Mouse (Mus musculus) heart, adult 11 months (tissue): ENCODE measurements at regions not wholly inside any gene's neighbourhood (a gene's known extent, or its start where the extent isn't known, plus 50 kb on each side); places are given as distances from the start of the nearest gene placed in this dataset.
A peak's percentile ranks its signal among the peaks of the same experiment; 100 is the strongest.

Experiments
- DNase-seq: peaks from one replicate; pipeline ENCODE4 v3.0.0; 2022

GRCm38 (mm10) chr2:123655551-123655950 lies 434.2 kb upstream of the Sema6d start:
- no peak for DNase-seq

DNA sequence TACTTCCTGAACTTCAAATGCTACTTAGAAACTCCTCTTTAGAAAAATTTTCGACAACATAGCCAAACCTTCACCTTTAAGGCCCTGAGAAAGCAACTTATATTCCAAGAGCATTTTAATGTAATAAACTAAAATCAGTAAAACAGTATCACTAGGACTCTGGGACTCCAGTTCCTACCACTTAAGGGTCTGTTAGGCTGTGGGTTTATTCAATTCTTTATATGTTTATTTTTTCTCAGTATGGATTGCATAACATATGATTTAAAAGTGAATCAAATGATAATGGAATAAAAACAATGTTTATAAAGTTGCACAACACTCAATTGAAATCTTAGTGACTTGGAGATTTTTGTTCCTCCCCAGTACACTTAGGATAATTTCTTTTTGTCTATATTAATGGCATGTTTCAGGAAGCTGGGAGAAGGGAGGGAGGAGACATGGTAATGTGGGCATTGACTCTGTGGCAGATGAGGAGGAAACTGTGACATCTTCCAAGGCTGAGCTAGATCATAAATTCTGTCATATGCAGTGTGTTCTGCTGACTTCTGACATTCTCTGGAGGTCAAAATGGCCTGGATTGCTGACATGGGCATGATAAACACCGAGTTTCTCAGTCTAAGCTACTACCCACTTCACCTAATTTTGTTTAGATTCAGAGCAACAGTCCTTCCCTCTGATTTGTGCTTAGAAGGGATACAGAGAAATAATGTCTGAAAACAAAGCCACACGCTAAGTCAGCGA lies 401.3 kb upstream of the Sema6d start:
- no peak for DNase-seq

- DNase-seq: no peak
Observed at GRCm38 (mm10) chr2:123689801-123690200, 400.0 kb upstream of the Sema6d start.

DNA sequence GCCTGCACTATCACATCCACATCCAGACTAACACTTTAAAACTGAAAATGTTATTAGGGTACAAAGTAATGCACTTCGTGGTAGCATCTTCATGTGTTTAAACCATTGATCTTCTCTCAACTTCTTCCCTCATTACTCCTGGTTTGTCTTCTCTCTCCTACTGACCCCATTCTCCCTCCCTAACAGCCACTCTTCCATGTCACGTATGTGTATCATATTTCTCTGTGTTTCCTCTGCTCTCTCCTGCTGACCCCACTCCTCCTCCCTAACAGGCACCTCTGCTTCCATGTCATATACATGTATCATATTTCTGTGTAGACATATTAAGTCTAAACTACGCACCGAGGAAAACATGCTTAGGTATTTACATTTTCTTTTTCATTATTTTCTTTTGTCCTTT lies 350.1 kb upstream of the Sema6d start:
- DNase-seq: no peak

- no peak for DNase-seq
Observed at GRCm38 (mm10) chr2:123740541-123740940, 349.2 kb upstream of the Sema6d start.

GRCm38 (mm10) chr2:123754220-123754619 lies 335.5 kb upstream of the Sema6d start:
- no peak for DNase-seq

DNA sequence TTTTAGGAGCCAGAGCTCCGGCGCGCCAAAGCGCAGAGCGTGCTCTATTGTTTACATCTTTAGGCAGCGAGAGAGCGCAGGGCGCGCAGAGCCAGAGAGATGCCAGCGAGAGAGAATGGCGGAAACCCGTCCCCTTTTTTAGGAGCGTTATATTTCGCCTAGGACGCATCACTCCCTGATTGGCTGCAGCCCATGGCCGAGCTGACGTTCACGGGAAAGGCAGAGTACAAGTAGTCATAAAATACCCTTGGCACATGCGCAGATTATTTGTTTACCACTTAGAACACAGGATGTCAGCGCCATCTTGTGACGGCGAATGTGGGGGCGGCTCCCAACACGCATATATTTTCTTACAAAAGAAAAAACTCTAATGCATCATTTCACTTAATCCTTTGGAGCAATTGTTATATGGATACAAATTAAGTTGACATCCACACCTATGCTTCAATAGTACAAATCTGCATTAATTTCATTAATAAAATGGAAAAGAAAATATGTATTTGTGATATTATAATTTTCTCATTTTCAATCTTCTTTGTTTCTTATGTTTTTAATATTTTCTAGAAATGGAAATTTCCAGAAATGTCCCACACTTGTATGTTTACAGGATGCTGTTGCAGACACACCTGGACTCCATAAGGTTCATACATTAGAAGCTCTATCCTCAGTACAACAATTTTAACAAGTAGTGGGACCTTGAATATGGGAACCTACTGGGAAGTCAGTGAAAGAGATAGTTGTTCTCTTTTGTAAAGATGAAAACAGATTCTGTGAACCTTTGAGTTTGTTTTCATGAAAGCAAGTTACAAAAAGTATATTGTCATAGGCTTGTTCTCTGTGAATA lies 334.9 kb upstream of the Sema6d start:
- DNase-seq: peak; percentile 27

GRCm38 (mm10) chr2:123799226-123799786 lies 290.5 kb upstream of the Sema6d start:
- DNase-seq: no peak

GRCm38 (mm10) chr2:123805646-123806045 lies 284.1 kb upstream of the Sema6d start:
- DNase-seq: no peak

GRCm38 (mm10) chr2:123806370-123806769 lies 283.4 kb upstream of the Sema6d start:
- DNase-seq: no peak

- no peak for DNase-seq
Observed at GRCm38 (mm10) chr2:123813182-123813949, 276.4 kb upstream of the Sema6d start.

DNA sequence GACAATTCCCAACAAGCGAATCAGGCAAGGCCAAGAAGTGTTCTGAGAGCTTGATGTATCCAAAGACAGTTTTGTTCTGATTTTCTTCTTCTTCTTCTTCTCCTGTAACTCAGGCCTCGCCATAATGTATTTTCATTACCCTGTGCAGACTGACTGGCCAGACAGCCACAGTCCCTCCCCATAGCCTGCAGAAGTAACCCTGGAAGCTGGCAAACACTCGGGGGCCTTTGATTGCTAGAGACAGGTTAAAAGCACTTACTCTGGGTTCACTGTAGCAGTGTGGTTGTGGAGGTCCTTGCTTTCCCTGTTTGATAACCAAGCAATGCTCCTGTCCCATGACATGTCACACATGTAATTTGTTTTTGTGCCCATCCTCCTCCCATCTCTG lies 275.8 kb upstream of the Sema6d start:
- DNase-seq: no peak

DNA sequence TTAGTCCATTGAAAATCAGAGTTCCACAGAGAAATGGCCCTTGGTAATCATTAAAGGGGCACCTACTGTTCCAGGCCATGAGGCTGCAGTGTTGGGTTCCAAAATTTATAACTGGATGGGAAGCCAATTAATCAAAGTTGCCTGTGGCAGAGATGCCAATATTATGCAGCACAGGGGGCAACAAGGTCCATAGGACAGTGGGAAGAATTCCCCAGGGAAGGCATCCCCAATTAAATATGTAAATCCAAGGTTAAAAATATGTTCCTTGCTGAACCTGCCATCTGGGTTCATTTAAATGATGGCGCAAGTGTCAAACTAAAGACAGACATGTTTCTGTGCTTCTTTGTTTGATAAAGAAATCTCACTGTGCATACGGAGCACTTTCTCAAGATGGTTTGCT lies 273.1 kb upstream of the Sema6d start:
- no peak for DNase-seq

DNA sequence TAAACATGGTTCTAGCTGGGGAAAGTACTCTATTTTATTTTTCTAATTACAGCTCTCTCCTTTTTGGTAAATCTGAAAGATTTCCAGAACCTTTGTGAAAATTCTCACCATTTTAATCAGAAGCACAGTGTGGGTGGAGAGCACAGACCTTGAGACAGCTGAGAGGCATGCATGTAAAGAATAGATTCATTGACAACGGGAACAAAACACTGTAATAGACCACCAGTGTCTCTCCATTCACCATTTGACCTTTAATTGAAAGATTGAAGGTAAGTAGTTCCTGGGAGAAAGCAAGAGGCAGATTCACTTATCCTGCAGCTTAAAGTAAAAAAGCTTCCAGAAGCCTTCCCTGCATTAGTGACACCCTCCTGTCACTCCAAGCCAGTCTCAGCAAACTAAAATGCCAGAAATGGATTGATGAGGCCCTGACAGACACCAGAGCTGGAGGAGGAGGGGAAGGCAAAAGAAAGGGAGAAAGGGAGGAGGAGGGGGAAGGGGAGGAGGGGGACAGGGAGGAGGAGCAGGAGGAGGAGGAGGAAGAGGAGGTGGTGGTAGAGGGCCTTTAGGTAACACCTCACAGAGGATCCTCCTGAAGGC lies 256.1 kb upstream of the Sema6d start:
- DNase-seq: no peak
